Mouse (Mus musculus): ENCODE results near the gene Krt33b. TPM values are rescaled to one million over a fixed set of nuclear protein-coding genes. Genes with fewer than 3 reads are reported as not detected.

Krt33b gene
- polyA plus RNA-seq, 1 experiment from 2014 or later = 0.15 TPM

DNA sequence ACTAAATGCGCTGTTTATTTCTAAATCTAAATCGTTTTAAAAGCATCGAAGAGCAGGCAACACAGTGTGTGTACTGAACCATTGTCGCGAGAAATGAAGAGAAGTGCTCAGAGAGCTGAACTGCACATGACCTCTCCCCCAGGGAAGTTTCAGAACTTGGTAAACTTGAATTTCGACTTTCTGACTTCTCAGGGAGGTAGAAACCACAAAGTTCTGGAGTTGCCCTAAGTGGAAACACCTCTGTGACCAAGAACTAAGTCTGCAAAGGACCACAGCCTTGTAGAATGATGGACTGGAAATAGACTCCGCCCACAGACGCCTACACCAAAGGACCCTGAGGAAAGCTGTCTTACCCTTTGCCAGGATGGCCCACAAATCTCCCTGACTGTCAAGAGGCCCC, 23.8 kb downstream of the Krt33b start:
- no peaks in the 10 kb centered on the region for H3K36me3 ChIP-seq (ENCODE audit: control insufficient read depth, insufficient read depth, low read length)
- H3K27ac ChIP-seq (replicated peaks; ENCODE audit: low read depth, low read length) = no peak overlapping the region
- H3K9ac ChIP-seq (ENCODE audit: low read length) = no peak overlapping the region
- no peaks in the 10 kb centered on the region for H3K27me3 ChIP-seq (ENCODE audit: control insufficient read depth, insufficient read depth, low read length)
- ATAC-seq (ENCODE audit: insufficient number of reproducible peaks, low FRiP score, low TSS enrichment, low read depth) (no peak), DNase-seq (ENCODE audit: low spot score) (no peak)
- H3K4me2 ChIP-seq (ENCODE audit: low read depth, severe bottlenecking) = no peak overlapping the region
- peaks cover 2% of the 10 kb centered on the region; the same call in 1 of the 2 replicates for H3K9me3 ChIP-seq (ENCODE audit: control insufficient read depth, low read length)
- H3K4me3 ChIP-seq (ENCODE audit: low read depth, low read length) = no peak overlapping the region
- 88% methylated on average over 8 of the region's 8 CpGs for WGBS
- H3K4me1 ChIP-seq (ENCODE audit: control insufficient read depth, insufficient read depth, low read length) = no peaks in the 10 kb centered on the region

DNA sequence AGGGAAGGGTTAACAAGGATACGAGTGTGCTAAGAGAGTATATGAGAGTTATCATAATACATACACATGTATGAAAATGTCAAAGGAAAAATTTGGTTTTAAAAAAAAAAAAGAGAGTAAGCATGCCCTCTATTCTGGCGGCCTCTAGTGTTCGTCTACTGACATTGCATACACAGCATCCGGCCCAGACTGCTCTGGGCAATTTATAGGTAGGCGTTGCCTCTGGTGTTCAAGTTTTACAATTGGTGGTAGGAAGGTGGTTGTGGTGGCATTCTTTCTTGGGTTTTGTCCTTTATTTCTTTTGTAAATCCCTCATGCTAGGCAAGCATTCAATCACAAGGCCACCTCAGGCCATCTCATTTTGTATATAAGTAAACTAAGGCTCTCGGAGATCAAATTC, 24.8 kb downstream of the Krt33b start:
- peak; percentile 61 for DNase-seq (ENCODE audit: low spot score)

GRCm38 (mm10) chr11:99999091-99999490, 30.6 kb downstream of the Krt33b start:
- Histone ChIP-seq H3K36me3 (ENCODE audit: control insufficient read depth, insufficient read depth, low read length) (no peaks in the 10 kb centered on the region), H3K4me3 (ENCODE audit: low read depth, low read length) (no peak overlapping the region), H3K4me2 (ENCODE audit: low read depth, severe bottlenecking) (no peak overlapping the region), H3K27me3 (ENCODE audit: control insufficient read depth, insufficient read depth, low read length) (peaks cover 4% of the 10 kb centered on the region; the same call in 1 of the 2 replicates), H3K4me1 (ENCODE audit: control insufficient read depth, insufficient read depth, low read length) (no peaks in the 10 kb centered on the region), H3K9ac (ENCODE audit: low read length) (no peak overlapping the region), H3K27ac (replicated peaks; ENCODE audit: low read depth, low read length) (no peak overlapping the region), H3K9me3 (ENCODE audit: control insufficient read depth, low read length) (peaks cover 2% of the 10 kb centered on the region; the same call in 1 of the 2 replicates)
- DNase-seq (ENCODE audit: low spot score) (no peak), ATAC-seq (ENCODE audit: insufficient number of reproducible peaks, low FRiP score, low TSS enrichment, low read depth) (no peak)
- WGBS = 85% methylated on average over 7 of the region's 7 CpGs

More for the DNA sequence above, 24.8 kb downstream of the Krt33b start:
- no peaks in the 10 kb centered on the region for H3K27me3 ChIP-seq (ENCODE audit: control insufficient read depth, insufficient read depth, low read length)
- H3K36me3 ChIP-seq (ENCODE audit: control insufficient read depth, insufficient read depth, low read length) = no peaks in the 10 kb centered on the region
- H3K4me2 ChIP-seq (ENCODE audit: low read depth, severe bottlenecking) = no peak overlapping the region
- ATAC-seq (ENCODE audit: insufficient number of reproducible peaks, low FRiP score, low TSS enrichment, low read depth) = no peak
- 24% methylated on average over 6 of the region's 6 CpGs for WGBS
- H3K4me1 ChIP-seq (ENCODE audit: control insufficient read depth, insufficient read depth, low read length) = no peaks in the 10 kb centered on the region
- peaks cover 2% of the 10 kb centered on the region; the same call in 1 of the 2 replicates for H3K9me3 ChIP-seq (ENCODE audit: control insufficient read depth, low read length)
- no peak overlapping the region for H3K9ac ChIP-seq (ENCODE audit: low read length)
- no peak overlapping the region for H3K27ac ChIP-seq (replicated peaks; ENCODE audit: low read depth, low read length)
- H3K4me3 ChIP-seq (ENCODE audit: low read depth, low read length) = no peak overlapping the region

- no peaks in the 10 kb centered on the region for H3K9me3 ChIP-seq (ENCODE audit: control insufficient read depth, low read length)
- H3K36me3 ChIP-seq (ENCODE audit: control insufficient read depth, insufficient read depth, low read length) = no peaks in the 10 kb centered on the region
- H3K27me3 ChIP-seq (ENCODE audit: control insufficient read depth, insufficient read depth, low read length) = peaks cover 9% of the 10 kb centered on the region; the same call in 1 of the 2 replicates
- no peak for ATAC-seq (ENCODE audit: insufficient number of reproducible peaks, low FRiP score, low TSS enrichment, low read depth)
- no peak overlapping the region for H3K4me3 ChIP-seq (ENCODE audit: low read depth, low read length)
- no peak overlapping the region for H3K4me2 ChIP-seq (ENCODE audit: low read depth, severe bottlenecking)
- WGBS = 56% methylated on average over 4 of the region's 4 CpGs
- H3K4me1 ChIP-seq (ENCODE audit: control insufficient read depth, insufficient read depth, low read length) = peaks cover 3% of the 10 kb centered on the region; the same call in 1 of the 2 replicates
- no peak overlapping the region for H3K9ac ChIP-seq (ENCODE audit: low read length)
- no peak overlapping the region for H3K27ac ChIP-seq (replicated peaks; ENCODE audit: low read depth, low read length)
- no peak for DNase-seq (ENCODE audit: low spot score)
Measured at GRCm38 (mm10) chr11:99994384-99994661, 35.3 kb downstream of the Krt33b start.

DNA sequence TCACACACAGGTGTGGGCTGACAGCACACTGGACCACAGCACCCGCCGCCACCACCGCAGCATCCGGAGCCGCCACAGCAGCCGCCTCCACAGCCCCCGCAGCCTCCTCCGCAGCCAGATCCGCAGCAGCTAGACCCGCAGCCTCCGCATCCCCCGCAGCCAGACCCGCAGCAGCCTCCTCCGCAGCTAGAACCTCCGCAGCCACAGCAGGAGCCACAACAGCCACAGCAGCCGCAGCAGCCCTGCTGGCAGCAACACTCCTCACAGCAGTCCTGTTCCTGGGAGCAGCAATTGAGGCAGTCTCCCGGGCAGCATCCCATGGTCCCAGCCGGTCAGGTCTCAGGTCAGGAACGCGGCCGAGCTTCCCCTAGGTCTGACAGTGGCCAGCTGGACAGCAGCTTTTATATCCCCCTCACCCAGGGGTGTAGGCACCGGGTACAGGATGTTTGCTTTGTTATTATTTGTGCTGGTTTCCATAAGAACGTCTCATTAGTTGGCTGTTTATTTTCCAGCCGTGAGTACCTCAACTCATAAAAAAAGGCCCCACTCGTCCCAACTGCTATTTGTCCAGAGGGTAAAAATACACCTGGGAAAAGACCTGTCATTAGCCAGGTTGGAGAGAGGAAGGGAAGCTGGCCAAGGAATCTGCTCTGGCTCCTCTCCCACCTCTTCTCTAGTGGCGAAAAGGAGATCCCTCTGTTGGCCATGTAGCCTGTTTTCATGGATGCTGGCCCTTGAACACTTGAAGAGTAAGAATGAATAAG, 35.9 kb downstream of the Krt33b start, which contains the start of gene Krtap17-1:
Krtap17-1 (minus strand) TSS at position 375 of the 764 bp plus-strand sequence.
- ATAC-seq (ENCODE audit: insufficient number of reproducible peaks, low FRiP score, low TSS enrichment, low read depth) (no peak), DNase-seq (ENCODE audit: low spot score) (peak; percentile 29)
- H3K4me2 ChIP-seq (ENCODE audit: low read depth, severe bottlenecking) = peak within 1 kb of the TSS; percentile 41
- H3K9ac ChIP-seq (ENCODE audit: low read length) = no peak within 1 kb of the TSS
- H3K36me3 ChIP-seq (ENCODE audit: control insufficient read depth, insufficient read depth, low read length) = no peaks in the 10 kb centered on the region
- H3K27me3 ChIP-seq (ENCODE audit: control insufficient read depth, insufficient read depth, low read length) = peaks cover 9% of the 10 kb centered on the region; the same call in 1 of the 2 replicates
- H3K9me3 ChIP-seq (ENCODE audit: control insufficient read depth, low read length) = no peaks in the 10 kb centered on the region
- H3K4me3 ChIP-seq (ENCODE audit: low read depth, low read length) = no peak within 1 kb of the TSS
- peaks cover 3% of the 10 kb centered on the region; the same call in 1 of the 2 replicates for H3K4me1 ChIP-seq (ENCODE audit: control insufficient read depth, insufficient read depth, low read length)
- WGBS = 24% methylated on average over 26 of the region's 26 CpGs
- no peak within 1 kb of the TSS for H3K27ac ChIP-seq (replicated peaks; ENCODE audit: low read depth, low read length)

DNA sequence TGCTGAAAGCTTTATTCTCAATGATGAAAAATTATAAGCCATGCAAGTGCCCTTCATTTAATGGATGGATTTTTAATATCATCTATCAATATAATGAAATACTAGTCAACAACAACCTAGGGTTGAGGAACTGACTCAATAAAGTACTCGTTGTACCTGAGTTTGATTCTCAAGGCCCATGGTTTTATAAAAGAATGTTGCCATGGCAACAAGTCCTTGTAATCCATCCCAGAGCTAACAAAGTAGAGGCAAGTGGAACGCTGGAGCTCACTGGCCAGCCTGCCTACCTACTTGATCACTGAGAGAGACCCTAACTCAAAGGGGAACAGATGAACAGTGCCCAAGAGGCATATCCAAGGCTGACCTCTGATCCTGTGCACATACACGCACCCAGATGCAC, 39.1 kb downstream of the Krt33b start:
- ATAC-seq (ENCODE audit: insufficient number of reproducible peaks, low FRiP score, low TSS enrichment, low read depth) = no peak
- H3K27ac ChIP-seq (replicated peaks; ENCODE audit: low read depth, low read length) = no peak overlapping the region

DNA sequence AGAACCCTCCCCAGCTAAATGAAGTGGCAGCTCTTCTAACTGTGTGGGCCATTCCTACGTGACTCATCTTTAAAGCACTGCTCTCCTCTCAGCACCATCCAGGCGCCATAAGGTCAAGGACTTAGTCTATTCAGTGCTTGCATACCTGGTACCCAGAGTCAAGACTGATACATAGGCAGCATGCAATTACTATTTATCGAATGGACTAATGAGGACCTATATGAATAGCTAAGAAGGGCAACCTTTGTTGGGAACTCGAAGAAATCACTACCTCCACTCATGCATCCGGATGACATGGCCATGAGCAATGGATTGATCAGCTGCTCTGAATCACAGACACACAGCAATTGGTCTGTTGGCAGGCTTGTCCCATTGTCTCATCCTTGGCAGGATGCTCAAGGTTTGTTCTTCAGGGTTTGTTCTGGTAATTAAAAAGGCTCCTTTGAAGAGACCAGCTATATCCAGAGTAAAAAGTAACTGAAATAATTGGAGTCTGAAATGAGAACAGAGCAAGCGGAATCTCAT, 39.7 kb downstream of the Krt33b start:
- Histone ChIP-seq H3K4me1 (ENCODE audit: control insufficient read depth, insufficient read depth, low read length) (peaks cover 3% of the 10 kb centered on the region; the same call in 1 of the 2 replicates), H3K4me2 (ENCODE audit: low read depth, severe bottlenecking) (no peak overlapping the region), H3K27ac (replicated peaks; ENCODE audit: low read depth, low read length) (no peak overlapping the region), H3K36me3 (ENCODE audit: control insufficient read depth, insufficient read depth, low read length) (no peaks in the 10 kb centered on the region), H3K9me3 (ENCODE audit: control insufficient read depth, low read length) (no peaks in the 10 kb centered on the region), H3K4me3 (ENCODE audit: low read depth, low read length) (no peak overlapping the region), H3K9ac (ENCODE audit: low read length) (no peak overlapping the region), H3K27me3 (ENCODE audit: control insufficient read depth, insufficient read depth, low read length) (peaks cover 9% of the 10 kb centered on the region; the same call in 1 of the 2 replicates)
- WGBS = 86% methylated on average over 6 of the region's 6 CpGs
- ATAC-seq (ENCODE audit: insufficient number of reproducible peaks, low FRiP score, low TSS enrichment, low read depth) (no peak), DNase-seq (ENCODE audit: low spot score) (no peak)

More for the DNA sequence above, 39.1 kb downstream of the Krt33b start:
- DNase-seq (ENCODE audit: low spot score) = no peak
- H3K4me2 ChIP-seq (ENCODE audit: low read depth, severe bottlenecking) = no peak overlapping the region
- no peaks in the 10 kb centered on the region for H3K9me3 ChIP-seq (ENCODE audit: control insufficient read depth, low read length)
- H3K9ac ChIP-seq (ENCODE audit: low read length) = no peak overlapping the region
- peaks cover 3% of the 10 kb centered on the region; the same call in 1 of the 2 replicates for H3K4me1 ChIP-seq (ENCODE audit: control insufficient read depth, insufficient read depth, low read length)
- no peak overlapping the region for H3K4me3 ChIP-seq (ENCODE audit: low read depth, low read length)
- no peaks in the 10 kb centered on the region for H3K36me3 ChIP-seq (ENCODE audit: control insufficient read depth, insufficient read depth, low read length)
- 91% methylated on average over 3 of the region's 3 CpGs for WGBS
- H3K27me3 ChIP-seq (ENCODE audit: control insufficient read depth, insufficient read depth, low read length) = peaks cover 9% of the 10 kb centered on the region; the same call in 1 of the 2 replicates

GRCm38 (mm10) chr11:99988530-99988929, 41.1 kb downstream of the Krt33b start:
- Histone ChIP-seq H3K9ac (ENCODE audit: low read length) (no peak overlapping the region), H3K36me3 (ENCODE audit: control insufficient read depth, insufficient read depth, low read length) (no peaks in the 10 kb centered on the region), H3K4me3 (ENCODE audit: low read depth, low read length) (no peak overlapping the region), H3K9me3 (ENCODE audit: control insufficient read depth, low read length) (no peaks in the 10 kb centered on the region), H3K27me3 (ENCODE audit: control insufficient read depth, insufficient read depth, low read length) (0 out of 2 replicates have a peak, but pooled peaks cover 4% of the 10 kb centered on the region), H3K4me2 (ENCODE audit: low read depth, severe bottlenecking) (no peak overlapping the region), H3K4me1 (ENCODE audit: control insufficient read depth, insufficient read depth, low read length) (peaks cover under 1% of the 10 kb centered on the region; the same call in 1 of the 2 replicates), H3K27ac (replicated peaks; ENCODE audit: low read depth, low read length) (no peak overlapping the region)
- 94% methylated on average over 3 of the region's 3 CpGs for WGBS
- no peak for DNase-seq (ENCODE audit: low spot score)
- ATAC-seq (ENCODE audit: insufficient number of reproducible peaks, low FRiP score, low TSS enrichment, low read depth) = no peak

Measured in limb, embryonic 11.5 days (tissue).